In the genomic region with DNA sequence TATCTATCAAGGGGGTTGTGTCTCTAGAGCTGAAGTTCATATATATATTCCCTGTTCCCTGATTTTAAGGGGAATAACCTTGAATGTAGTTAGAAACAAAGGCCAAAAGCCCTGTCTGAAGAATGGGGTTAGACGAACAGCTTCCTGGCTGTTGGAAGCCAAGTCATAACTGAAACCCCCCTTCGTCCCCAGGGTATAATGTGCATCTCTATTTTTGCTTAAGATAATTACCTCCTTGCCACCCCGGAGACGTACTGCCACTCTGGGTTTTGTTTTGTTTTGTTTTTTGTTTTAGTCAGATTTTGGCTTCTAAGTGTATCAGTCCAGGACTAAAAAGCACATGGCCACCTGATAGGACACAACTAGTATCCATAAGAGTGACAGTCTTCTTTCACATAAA, we compare ENCODE assay signal across 26 mouse cellular contexts.
"Had no signal": no experiment of that assay in that cellular context is flagged by ENCODE, and none has a peak within 500 bp of the region (broad histone marks: within the 10 kb centered on the region; RNA-seq: fewer than 3 reads in every experiment).

No protein-coding gene starts in this region.

- H3K4me1 ChIP-seq: forebrain, embryonic 10.5 days; forebrain, embryonic 12.5 days; forebrain, embryonic 13.5 days; forebrain, embryonic 15.5 days had no signal

- H3K4me2 ChIP-seq: embryonic facial prominence, embryonic 12.5 days; embryonic facial prominence, embryonic 13.5 days; embryonic facial prominence, embryonic 15.5 days; forebrain, embryonic 12.5 days; forebrain, embryonic 13.5 days; forebrain, embryonic 15.5 days had no signal

- H3K4me3 ChIP-seq: embryonic facial prominence, embryonic 10.5 days; embryonic facial prominence, embryonic 12.5 days; embryonic facial prominence, embryonic 13.5 days; embryonic facial prominence, embryonic 15.5 days; erythroblast, embryonic 14.5 days; forebrain, embryonic 10.5 days; forebrain, embryonic 12.5 days; forebrain, embryonic 13.5 days; forebrain, embryonic 15.5 days; gastrocnemius, adult 2 months; heart, adult 2 months; heart, embryonic 10.5 days had no signal

- H3K27me3 ChIP-seq: embryonic facial prominence, embryonic 12.5 days; embryonic facial prominence, embryonic 13.5 days; embryonic facial prominence, embryonic 15.5 days; forebrain, embryonic 12.5 days; forebrain, embryonic 13.5 days; forebrain, embryonic 15.5 days had no signal

- H3K36me3 ChIP-seq: embryonic facial prominence, embryonic 15.5 days; forebrain, embryonic 12.5 days; forebrain, embryonic 15.5 days; heart, embryonic 10.5 days had no signal

- H3K27ac ChIP-seq: embryonic facial prominence, embryonic 10.5 days; embryonic facial prominence, embryonic 12.5 days; embryonic facial prominence, embryonic 13.5 days; embryonic facial prominence, embryonic 15.5 days; forebrain, embryonic 10.5 days; forebrain, embryonic 12.5 days; forebrain, embryonic 13.5 days; forebrain, embryonic 15.5 days; gastrocnemius, adult 2 months; heart, adult 2 months; heart, embryonic 10.5 days had no signal

- H3K9ac ChIP-seq: embryonic facial prominence, embryonic 12.5 days; embryonic facial prominence, embryonic 13.5 days; embryonic facial prominence, embryonic 15.5 days; forebrain, embryonic 12.5 days; forebrain, embryonic 13.5 days; forebrain, embryonic 15.5 days; forebrain, postnatal 0 days had no signal

- ATAC-seq: forebrain, embryonic 13.5 days; forebrain, embryonic 14.5 days; forebrain, embryonic 15.5 days; forebrain, embryonic 16.5 days; forebrain, postnatal 0 days had no signal

- H3K9me3 ChIP-seq: embryonic facial prominence, embryonic 10.5 days; embryonic facial prominence, embryonic 12.5 days; embryonic facial prominence, embryonic 13.5 days; embryonic facial prominence, embryonic 15.5 days; forebrain, embryonic 10.5 days; forebrain, embryonic 12.5 days; forebrain, embryonic 13.5 days; forebrain, embryonic 15.5 days; heart, embryonic 10.5 days had no signal

- DNase-seq: cerebellum, adult 9-11 months; cerebellum, postnatal 10 days; cerebellum, postnatal 14 days; cerebellum, postnatal 25 days; cerebellum, postnatal 36 days; embryo, embryonic 11 days; forebrain, postnatal 0 days; gastrocnemius, adult 2 months; gastrocnemius, postnatal 10 days; gastrocnemius, postnatal 14 days; gastrocnemius, postnatal 25 days; gastrocnemius, postnatal 36 days; heart, adult 18-20 months; heart, adult 2 months had no signal
